Mouse (Mus musculus): ENCODE results near the gene Ugt1a8. TPM values are rescaled to one million over a fixed set of nuclear protein-coding genes. Genes with fewer than 3 reads are reported as not detected.
"Not testable (repeated sequence)": the region's sequence is repeated elsewhere in the genome, so short reads cannot be mapped to it uniquely, and the experiment has no call there.

Gene Ugt1a8
- polyA plus RNA-seq, 1 experiment from 2014 or later: not detected

GRCm38 (mm10) chr1:88109604-88110003 lies 22.0 kb downstream of the Ugt1a8 start:
- not testable (repeated sequence) for H3K4me3 ChIP-seq (ENCODE audit: control insufficient read depth in 1 of 2, insufficient read depth in 1 of 2, low read depth in 1 of 2, low read length in 2 of 2); H3K4me1 ChIP-seq (ENCODE audit: control insufficient read depth in 2 of 2, insufficient read depth in 2 of 2, low read length in 2 of 2); H3K4me2 ChIP-seq (ENCODE audit: low read length); ATAC-seq (ENCODE audit: insufficient number of reproducible peaks, insufficient read depth, low FRiP score, low read depth); H3K27me3 ChIP-seq (ENCODE audit: control insufficient read depth, insufficient read depth, low read length); H3K27ac ChIP-seq (replicated peaks in 1 of 2; ENCODE audit: control insufficient read depth in 1 of 2, insufficient read depth in 1 of 2, low read depth in 2 of 2, low read length in 2 of 2); H3K9ac ChIP-seq (ENCODE audit: low read length); H3K9me3 ChIP-seq (ENCODE audit: control insufficient read depth, low read length); H3K36me3 ChIP-seq (ENCODE audit: control insufficient read depth, insufficient read depth, low read length)
- 65% methylated on average over 2 of the region's 2 CpGs for WGBS

- H3K4me2 ChIP-seq (ENCODE audit: low read length); H3K27me3 ChIP-seq (ENCODE audit: control insufficient read depth, insufficient read depth, low read length); H3K27ac ChIP-seq (replicated peaks in 1 of 2; ENCODE audit: control insufficient read depth in 1 of 2, insufficient read depth in 1 of 2, low read depth in 2 of 2, low read length in 2 of 2); H3K9ac ChIP-seq (ENCODE audit: low read length); H3K9me3 ChIP-seq (ENCODE audit: control insufficient read depth, low read length); H3K4me3 ChIP-seq (ENCODE audit: control insufficient read depth in 1 of 2, insufficient read depth in 1 of 2, low read depth in 1 of 2, low read length in 2 of 2); ATAC-seq (ENCODE audit: insufficient number of reproducible peaks, insufficient read depth, low FRiP score, low read depth); H3K36me3 ChIP-seq (ENCODE audit: control insufficient read depth, insufficient read depth, low read length); H3K4me1 ChIP-seq (ENCODE audit: control insufficient read depth in 2 of 2, insufficient read depth in 2 of 2, low read length in 2 of 2): not testable (repeated sequence)
- 89% methylated on average over 6 of the region's 6 CpGs for WGBS
These were observed 25.2 kb downstream of the Ugt1a8 start for GRCm38 (mm10) chr1:88112769-88113168.

DNA sequence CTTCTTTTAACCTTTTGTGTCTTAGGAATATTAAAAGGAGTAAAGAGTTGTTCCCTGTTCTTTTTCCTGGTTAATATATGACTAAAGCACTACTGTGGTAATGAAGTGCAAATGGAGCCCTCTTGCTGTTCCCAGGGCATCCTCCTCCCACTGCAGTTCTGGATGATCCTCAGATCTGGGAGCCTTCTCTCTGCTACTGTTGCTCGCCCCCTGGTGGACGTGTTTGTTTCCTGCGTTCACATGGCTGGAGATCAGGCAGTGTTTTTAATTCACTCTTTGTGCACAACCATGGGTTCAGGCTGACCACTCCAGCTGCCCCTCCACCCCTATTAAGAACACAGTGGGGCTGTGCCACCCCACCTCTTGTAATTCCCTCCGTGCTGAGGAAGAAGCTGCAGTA lies 32.9 kb downstream of the Ugt1a8 start:
- H3K27ac ChIP-seq (replicated peaks in 1 of 2; ENCODE audit: control insufficient read depth in 1 of 2, insufficient read depth in 1 of 2, low read depth in 2 of 2, low read length in 2 of 2); H3K9me3 ChIP-seq (ENCODE audit: control insufficient read depth, low read length); H3K36me3 ChIP-seq (ENCODE audit: control insufficient read depth, insufficient read depth, low read length); H3K4me1 ChIP-seq (ENCODE audit: control insufficient read depth in 2 of 2, insufficient read depth in 2 of 2, low read length in 2 of 2); H3K4me3 ChIP-seq (ENCODE audit: control insufficient read depth in 1 of 2, insufficient read depth in 1 of 2, low read depth in 1 of 2, low read length in 2 of 2); ATAC-seq (ENCODE audit: insufficient number of reproducible peaks, insufficient read depth, low FRiP score, low read depth); H3K9ac ChIP-seq (ENCODE audit: low read length); H3K4me2 ChIP-seq (ENCODE audit: low read length); H3K27me3 ChIP-seq (ENCODE audit: control insufficient read depth, insufficient read depth, low read length): not testable (repeated sequence)
- WGBS: 9% methylated on average over 4 of the region's 4 CpGs

DNA sequence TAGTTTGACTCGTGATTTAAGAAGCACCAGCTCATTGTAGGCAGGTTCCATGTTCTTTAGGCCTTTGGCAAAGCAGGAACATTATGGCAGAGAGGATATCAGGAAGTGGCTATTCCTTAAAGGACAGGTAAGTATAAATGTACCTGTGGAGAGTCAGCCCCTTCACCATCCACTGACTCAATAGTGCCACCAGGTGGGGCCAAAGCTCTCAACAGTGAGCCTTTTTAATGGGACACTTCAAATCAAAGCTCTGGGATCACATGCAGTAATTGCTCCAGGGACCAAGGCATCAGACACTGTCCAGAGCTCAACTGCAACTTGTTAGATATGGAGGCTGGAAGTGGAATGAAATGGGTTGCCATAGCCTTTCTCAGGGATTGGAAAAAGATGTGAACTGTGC lies 33.9 kb downstream of the Ugt1a8 start:
- not testable (repeated sequence) for H3K9ac ChIP-seq (ENCODE audit: low read length); ATAC-seq (ENCODE audit: insufficient number of reproducible peaks, insufficient read depth, low FRiP score, low read depth)
- WGBS: no CpG with 5 or more reads among the region's 1 CpGs

GRCm38 (mm10) chr1:88125827-88126360 lies 38.3 kb downstream of the Ugt1a8 start:
- not testable (repeated sequence) for H3K4me3 ChIP-seq (ENCODE audit: control insufficient read depth in 1 of 2, insufficient read depth in 1 of 2, low read depth in 1 of 2, low read length in 2 of 2); H3K4me1 ChIP-seq (ENCODE audit: control insufficient read depth in 2 of 2, insufficient read depth in 2 of 2, low read length in 2 of 2); H3K27ac ChIP-seq (replicated peaks in 1 of 2; ENCODE audit: control insufficient read depth in 1 of 2, insufficient read depth in 1 of 2, low read depth in 2 of 2, low read length in 2 of 2); H3K9me3 ChIP-seq (ENCODE audit: control insufficient read depth, low read length); H3K9ac ChIP-seq (ENCODE audit: low read length); H3K4me2 ChIP-seq (ENCODE audit: low read length); H3K27me3 ChIP-seq (ENCODE audit: control insufficient read depth, insufficient read depth, low read length); ATAC-seq (ENCODE audit: insufficient number of reproducible peaks, insufficient read depth, low FRiP score, low read depth); H3K36me3 ChIP-seq (ENCODE audit: control insufficient read depth, insufficient read depth, low read length)
- WGBS: 60% methylated on average over 4 of the region's 4 CpGs

More for the DNA sequence above, 33.9 kb downstream of the Ugt1a8 start:
- H3K9me3 ChIP-seq (ENCODE audit: control insufficient read depth, low read length); H3K27me3 ChIP-seq (ENCODE audit: control insufficient read depth, insufficient read depth, low read length); H3K4me3 ChIP-seq (ENCODE audit: control insufficient read depth in 1 of 2, insufficient read depth in 1 of 2, low read depth in 1 of 2, low read length in 2 of 2); H3K36me3 ChIP-seq (ENCODE audit: control insufficient read depth, insufficient read depth, low read length); H3K4me2 ChIP-seq (ENCODE audit: low read length); H3K27ac ChIP-seq (replicated peaks in 1 of 2; ENCODE audit: control insufficient read depth in 1 of 2, insufficient read depth in 1 of 2, low read depth in 2 of 2, low read length in 2 of 2); H3K4me1 ChIP-seq (ENCODE audit: control insufficient read depth in 2 of 2, insufficient read depth in 2 of 2, low read length in 2 of 2): not testable (repeated sequence)

- not testable (repeated sequence) for H3K9ac ChIP-seq (ENCODE audit: low read length); H3K27ac ChIP-seq (replicated peaks in 1 of 2; ENCODE audit: control insufficient read depth in 1 of 2, insufficient read depth in 1 of 2, low read depth in 2 of 2, low read length in 2 of 2); H3K36me3 ChIP-seq (ENCODE audit: control insufficient read depth, insufficient read depth, low read length); H3K4me3 ChIP-seq (ENCODE audit: control insufficient read depth in 1 of 2, insufficient read depth in 1 of 2, low read depth in 1 of 2, low read length in 2 of 2); H3K4me1 ChIP-seq (ENCODE audit: control insufficient read depth in 2 of 2, insufficient read depth in 2 of 2, low read length in 2 of 2); ATAC-seq (ENCODE audit: insufficient number of reproducible peaks, insufficient read depth, low FRiP score, low read depth); H3K9me3 ChIP-seq (ENCODE audit: control insufficient read depth, low read length); H3K27me3 ChIP-seq (ENCODE audit: control insufficient read depth, insufficient read depth, low read length); H3K4me2 ChIP-seq (ENCODE audit: low read length)
- 84% methylated on average over 2 of the region's 2 CpGs for WGBS
These were observed 41.5 kb downstream of the Ugt1a8 start for GRCm38 (mm10) chr1:88129091-88129490.

GRCm38 (mm10) chr1:88130223-88130622 lies 42.6 kb downstream of the Ugt1a8 start:
- not testable (repeated sequence) for H3K27me3 ChIP-seq (ENCODE audit: control insufficient read depth, insufficient read depth, low read length); H3K36me3 ChIP-seq (ENCODE audit: control insufficient read depth, insufficient read depth, low read length); H3K4me3 ChIP-seq (ENCODE audit: control insufficient read depth in 1 of 2, insufficient read depth in 1 of 2, low read depth in 1 of 2, low read length in 2 of 2); H3K9me3 ChIP-seq (ENCODE audit: control insufficient read depth, low read length); H3K27ac ChIP-seq (replicated peaks in 1 of 2; ENCODE audit: control insufficient read depth in 1 of 2, insufficient read depth in 1 of 2, low read depth in 2 of 2, low read length in 2 of 2); ATAC-seq (ENCODE audit: insufficient number of reproducible peaks, insufficient read depth, low FRiP score, low read depth); H3K9ac ChIP-seq (ENCODE audit: low read length); H3K4me2 ChIP-seq (ENCODE audit: low read length); H3K4me1 ChIP-seq (ENCODE audit: control insufficient read depth in 2 of 2, insufficient read depth in 2 of 2, low read length in 2 of 2)
- 89% methylated on average over 1 of the region's 1 CpGs for WGBS

GRCm38 (mm10) chr1:88133908-88134456 lies 46.4 kb downstream of the Ugt1a8 start:
- 59% methylated on average over 3 of the region's 3 CpGs for WGBS
- Histone ChIP-seq H3K27me3 (ENCODE audit: control insufficient read depth, insufficient read depth, low read length) (no peaks in the 10 kb centered on the region), H3K4me3 (ENCODE audit: control insufficient read depth in 1 of 2, insufficient read depth in 1 of 2, low read depth in 1 of 2, low read length in 2 of 2) (no peak overlapping the region), H3K4me1 (ENCODE audit: control insufficient read depth in 2 of 2, insufficient read depth in 2 of 2, low read length in 2 of 2) (no peaks in the 10 kb centered on the region), H3K36me3 (ENCODE audit: control insufficient read depth, insufficient read depth, low read length) (no peaks in the 10 kb centered on the region), H3K9me3 (ENCODE audit: control insufficient read depth, low read length) (no peaks in the 10 kb centered on the region), H3K27ac (replicated peaks in 1 of 2; ENCODE audit: control insufficient read depth in 1 of 2, insufficient read depth in 1 of 2, low read depth in 2 of 2, low read length in 2 of 2) (no peak overlapping the region), H3K9ac (ENCODE audit: low read length) (no peak overlapping the region), H3K4me2 (ENCODE audit: low read length) (no peak overlapping the region)
- ATAC-seq (ENCODE audit: insufficient number of reproducible peaks, insufficient read depth, low FRiP score, low read depth): no peak

All from heart, embryonic 14.5 days (tissue).